Mouse (Mus musculus): ENCODE data around the gene Rnf151.
A peak's percentile ranks its signal among the peaks of the same experiment; 100 is the strongest.

Rnf151 gene

DNA sequence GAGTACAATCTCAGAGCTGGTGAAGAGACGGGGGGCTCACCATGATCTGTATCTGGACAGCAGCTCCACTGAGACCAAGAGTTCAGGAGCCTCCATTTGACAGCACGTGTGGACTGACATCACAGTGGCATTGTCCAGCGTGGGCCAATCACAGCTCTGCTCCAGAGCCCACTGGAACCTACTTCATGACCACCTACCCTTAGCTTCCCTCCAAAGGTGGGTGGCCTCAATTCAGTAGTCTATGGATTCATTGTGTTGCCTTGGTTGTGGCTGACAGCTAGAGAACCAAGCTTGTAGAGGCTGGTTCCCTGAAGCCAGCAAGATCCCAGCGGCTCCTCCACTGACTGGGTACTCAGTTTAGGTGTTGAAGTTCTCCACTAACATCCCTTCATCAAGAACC, at the start of gene Rnf151, which contains the start of gene Rps2:
Rnf151 (minus strand) TSS at position 121 of the 400 bp plus-strand sequence.
Rps2 (plus strand) TSS at position 174 of the 400 bp plus-strand sequence.
- no peak for DNase-seq (ENCODE audit: low spot score in 2 of 2)

- no peak for DNase-seq (ENCODE audit: low spot score in 2 of 2)
Observed at GRCm38 (mm10) chr17:24766266-24766875, 48.5 kb upstream of the Rnf151 start.

DNA sequence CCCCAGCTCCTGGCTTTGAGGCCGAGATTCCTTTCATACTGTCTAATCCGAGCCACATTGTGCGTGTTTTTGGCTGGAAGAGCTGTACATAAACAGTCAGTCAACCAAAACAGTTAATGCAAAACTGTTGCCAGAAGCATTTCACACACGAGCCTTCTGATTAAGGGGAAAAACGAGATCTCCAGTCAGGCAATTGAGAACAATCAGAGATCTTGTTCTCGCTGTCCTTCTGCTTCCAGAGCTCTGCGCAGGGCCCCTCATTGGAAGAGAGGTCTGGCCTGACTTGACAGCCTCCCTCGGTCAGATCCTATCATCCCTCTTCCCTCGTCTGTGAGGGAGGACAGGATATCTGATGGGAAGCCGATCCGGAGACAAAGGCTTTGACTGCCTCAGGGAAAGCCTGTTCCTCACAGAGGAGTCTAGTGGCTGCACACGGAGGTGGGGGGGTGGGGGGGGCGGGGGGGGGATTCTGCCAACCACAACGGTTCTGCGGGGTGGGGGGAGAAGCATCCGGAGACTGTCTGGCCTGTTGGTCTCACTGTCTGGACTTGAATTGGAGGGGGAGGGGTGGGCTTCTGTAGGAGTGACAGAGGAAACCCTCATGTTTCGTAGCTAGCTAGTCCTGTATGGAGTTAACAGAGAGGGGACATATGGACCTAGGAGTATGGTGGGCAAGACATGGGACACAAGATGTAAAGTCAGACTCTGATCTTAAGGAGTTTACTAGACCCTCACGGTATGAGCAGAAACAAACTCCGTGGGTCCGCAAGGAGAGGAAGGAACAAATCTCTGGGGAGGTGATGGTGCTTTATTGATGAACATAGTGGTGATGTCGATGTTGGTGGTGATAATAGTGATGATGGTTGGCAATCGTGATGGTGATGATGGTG, 47.4 kb upstream of the Rnf151 start:
- no peak for DNase-seq (ENCODE audit: low spot score in 2 of 2)

DNA sequence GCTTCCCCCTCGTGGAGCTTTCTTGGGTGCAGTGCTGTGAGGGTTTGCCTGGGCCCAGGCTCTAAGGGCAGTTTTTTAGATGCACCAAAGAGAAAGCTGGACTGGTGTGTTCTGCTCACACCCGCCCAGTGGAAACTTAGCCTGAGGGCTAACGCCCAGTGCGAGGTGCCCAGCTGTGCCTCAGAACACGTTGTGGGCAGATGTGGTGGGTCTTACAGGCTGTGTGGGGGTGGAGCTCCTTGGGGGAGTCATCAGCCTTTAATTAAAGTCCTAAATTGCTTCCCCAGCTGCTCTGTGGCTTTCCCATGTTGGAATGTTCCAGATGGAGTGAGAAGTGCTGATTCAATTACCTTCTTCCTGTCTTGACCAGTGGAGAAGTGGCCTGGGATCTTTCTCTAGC, 43.3 kb upstream of the Rnf151 start:
- DNase-seq (ENCODE audit: low spot score in 2 of 2): no peak

GRCm38 (mm10) chr17:24757394-24757793, 39.5 kb upstream of the Rnf151 start:
- DNase-seq (ENCODE audit: low spot score in 2 of 2): no peak

- DNase-seq (ENCODE audit: low spot score in 2 of 2): no peak
Observed at GRCm38 (mm10) chr17:24752415-24753394, 34.8 kb upstream of the Rnf151 start, which contains the start of gene Hs3st6. Hs3st6 (plus strand) TSS chr17:24752988.

DNA sequence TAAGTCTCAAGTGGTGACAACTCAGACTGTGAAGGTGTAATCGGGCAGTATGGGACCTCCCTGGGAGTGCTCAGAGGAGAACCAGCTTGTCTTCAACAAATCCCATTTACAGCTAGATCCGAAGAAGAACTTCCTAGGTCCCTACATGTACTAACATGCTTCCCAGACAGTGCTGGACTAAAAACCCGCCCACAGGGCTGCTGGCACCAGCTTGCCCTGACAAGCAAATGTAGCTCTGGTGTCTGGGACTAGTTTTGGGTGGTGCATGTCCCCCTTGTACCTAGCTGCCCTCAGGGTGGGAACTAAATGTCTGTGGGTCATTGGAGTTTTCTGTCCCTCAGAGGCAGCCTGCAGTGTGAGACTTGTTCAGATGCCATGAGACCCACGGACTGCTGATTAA, 33.7 kb upstream of the Rnf151 start:
- no peak for DNase-seq (ENCODE audit: low spot score in 2 of 2)

DNA sequence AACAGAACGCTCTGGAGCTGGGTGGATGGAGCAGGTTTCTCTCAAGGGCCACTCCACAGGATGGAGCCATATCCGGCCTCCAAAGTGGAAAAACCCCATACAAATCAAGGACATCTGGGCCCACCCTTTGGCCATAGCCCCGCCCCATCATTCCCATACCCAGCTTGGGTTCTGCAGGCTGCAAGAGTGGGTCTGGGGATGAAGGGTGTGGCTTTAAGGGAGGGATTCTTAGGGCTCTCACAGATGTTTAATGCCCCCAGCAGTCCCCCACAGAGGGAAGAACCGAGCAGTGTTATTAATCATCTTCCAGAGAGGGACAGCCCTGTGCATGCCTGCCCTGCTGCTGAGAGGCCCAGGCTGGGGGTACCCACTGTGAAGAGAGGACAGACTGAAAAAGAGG, 29.1 kb upstream of the Rnf151 start:
- DNase-seq (ENCODE audit: low spot score in 2 of 2): no peak

- DNase-seq (ENCODE audit: low spot score in 2 of 2): peak; percentile 50 to 78
Observed at GRCm38 (mm10) chr17:24745526-24746497, 27.9 kb upstream of the Rnf151 start.

- DNase-seq (ENCODE audit: low spot score in 2 of 2): no peak
Observed at GRCm38 (mm10) chr17:24744381-24744780, 26.5 kb upstream of the Rnf151 start.

DNA sequence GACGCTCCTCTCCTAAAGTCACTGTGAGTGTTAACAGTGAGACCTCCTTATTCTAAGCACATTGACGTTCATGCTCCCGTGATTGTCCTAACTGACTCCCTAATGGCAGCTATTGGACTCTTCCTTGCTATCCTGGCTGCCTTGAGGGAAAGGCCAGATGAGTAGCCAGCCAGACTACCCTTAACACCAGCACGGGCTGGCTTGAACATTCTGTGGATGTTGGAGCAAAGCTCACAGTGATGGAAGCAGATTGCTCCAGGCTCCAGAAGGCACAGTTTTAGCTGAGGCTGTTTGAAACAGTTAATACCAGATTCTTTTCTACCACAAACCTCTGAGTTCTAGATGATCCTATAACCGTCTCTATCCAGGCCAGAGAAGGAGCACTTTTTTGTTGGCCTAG, 26.0 kb upstream of the Rnf151 start:
- no peak for DNase-seq (ENCODE audit: low spot score in 2 of 2)

- no peak for DNase-seq (ENCODE audit: low spot score in 2 of 2)
Observed at GRCm38 (mm10) chr17:24742307-24742706, 24.4 kb upstream of the Rnf151 start.

DNA sequence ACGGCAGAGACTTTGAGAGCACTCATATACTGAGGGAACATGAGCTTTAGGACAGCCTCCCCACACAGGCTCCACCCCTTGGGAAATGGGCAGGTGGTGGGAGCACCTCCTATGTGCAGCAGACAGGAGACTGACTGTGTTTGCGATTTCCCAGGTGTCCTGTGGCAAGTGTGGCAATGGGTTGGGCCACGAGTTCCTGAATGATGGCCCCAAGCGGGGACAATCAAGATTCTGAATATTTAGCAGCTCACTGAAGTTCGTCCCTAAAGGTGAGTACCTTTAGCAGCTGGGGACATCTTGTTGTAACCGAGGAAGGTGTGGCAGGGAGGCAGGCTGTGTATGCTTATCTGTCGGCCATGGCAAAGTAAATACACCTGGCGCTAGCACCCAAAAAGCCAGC, 22.1 kb upstream of the Rnf151 start:
- DNase-seq (ENCODE audit: low spot score in 2 of 2): no peak

DNA sequence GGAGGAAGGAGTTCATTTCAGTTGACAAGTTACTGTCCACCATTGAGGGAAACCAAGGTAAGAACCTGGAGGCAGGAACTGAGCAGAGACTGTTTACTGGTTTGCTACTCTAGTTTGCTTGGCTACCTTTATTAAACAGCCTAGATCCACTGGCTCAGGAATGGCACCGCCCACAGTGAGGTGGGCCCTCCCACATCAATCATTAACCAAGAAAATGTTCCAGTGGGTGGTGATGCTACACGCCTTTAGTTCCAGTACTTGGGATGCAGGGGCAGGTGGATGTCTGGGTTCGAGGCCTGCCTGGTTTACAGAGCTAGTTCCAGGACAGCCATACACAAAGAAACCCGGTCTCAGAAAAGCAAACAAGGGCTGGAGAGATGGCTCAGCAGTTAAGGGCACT, 20.4 kb upstream of the Rnf151 start:
- no peak for DNase-seq (ENCODE audit: low spot score in 2 of 2)

DNA sequence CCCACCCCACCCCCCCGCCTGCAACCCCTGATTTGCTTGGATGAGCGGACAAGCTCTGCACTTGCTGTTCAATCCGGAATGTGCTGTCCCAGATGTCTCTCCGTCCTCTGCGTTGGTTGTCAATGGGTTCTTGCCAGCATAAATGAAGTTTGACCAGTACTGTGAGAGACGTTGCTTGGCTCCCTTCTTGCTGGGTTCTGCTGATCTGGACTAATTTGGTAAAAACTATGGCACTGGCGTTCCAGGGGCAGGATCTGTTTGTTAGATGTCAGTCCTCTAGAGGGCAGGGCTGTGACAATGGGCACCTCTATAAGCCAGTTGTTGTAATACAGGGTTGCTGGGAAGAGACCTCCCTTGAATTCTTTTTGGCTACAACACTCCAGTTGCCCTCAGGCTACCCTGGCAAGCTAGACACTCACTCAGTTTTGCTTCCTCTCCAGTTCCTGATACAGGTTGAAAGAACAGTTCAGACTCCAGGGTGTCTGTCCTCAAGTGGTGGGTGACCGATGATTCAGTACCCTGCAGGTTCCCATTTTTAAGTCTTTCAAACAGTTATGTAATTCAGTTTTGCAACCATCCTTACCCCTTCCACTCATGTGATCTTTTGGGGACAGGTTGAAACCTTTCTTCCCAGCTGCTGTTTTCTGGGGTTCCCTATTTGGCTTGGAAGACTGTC, 19.4 kb upstream of the Rnf151 start:
- no peak for DNase-seq (ENCODE audit: low spot score in 2 of 2)

- DNase-seq (ENCODE audit: low spot score in 2 of 2): peak; percentile 99
Observed at GRCm38 (mm10) chr17:24736330-24737051, 18.6 kb upstream of the Rnf151 start, which contains the start of gene Msrb1. Msrb1 (plus strand) TSS chr17:24736642.

- DNase-seq (ENCODE audit: low spot score in 2 of 2): no peak
Observed at GRCm38 (mm10) chr17:24735446-24735845, 17.6 kb upstream of the Rnf151 start.

DNA sequence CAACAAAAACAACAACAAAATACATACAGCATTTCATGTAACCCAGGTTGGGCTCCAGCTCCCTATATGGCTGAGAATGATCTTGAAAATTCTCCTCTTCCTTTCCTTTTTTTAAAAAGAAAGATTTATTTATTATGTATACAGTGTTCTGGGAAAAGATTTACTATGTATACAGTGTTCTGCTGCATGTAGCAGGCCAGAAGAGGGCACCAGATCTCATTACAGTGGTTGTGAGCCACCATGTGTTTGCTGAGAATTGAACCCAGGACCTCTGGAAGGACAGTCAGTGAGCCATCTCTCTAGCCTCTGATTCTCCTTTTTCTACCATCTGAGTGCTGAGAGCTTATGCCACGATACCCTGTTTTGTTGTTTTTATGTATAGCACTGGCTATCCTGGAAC, 16.6 kb upstream of the Rnf151 start:
- DNase-seq (ENCODE audit: low spot score in 2 of 2): no peak

GRCm38 (mm10) chr17:24733434-24734050, 15.7 kb upstream of the Rnf151 start:
- no peak for DNase-seq (ENCODE audit: low spot score in 2 of 2)
